Mouse (Mus musculus): ENCODE results near the gene Atp5b. TPM values are rescaled to one million over a fixed set of nuclear protein-coding genes. Genes with fewer than 3 reads are reported as not detected.

Atp5b gene
- polyA plus RNA-seq, 1 experiment from 2014 or later, result 2,318 TPM

GRCm38 (mm10) chr10:128096693-128097586, 13.9 kb downstream of the Atp5b start:
- Histone ChIP-seq H3K4me2 (ENCODE audit: low read length) (peak overlapping the region; percentile 62), H3K4me1 (ENCODE audit: control insufficient read depth, insufficient read depth, low read length) (peaks cover 21% of the 10 kb centered on the region), H3K27me3 (replicated peaks; ENCODE audit: control insufficient read depth, insufficient read depth, low read length) (no peaks in the 10 kb centered on the region), H3K36me3 (ENCODE audit: control insufficient read depth, insufficient read depth, low read length) (no peaks in the 10 kb centered on the region), H3K4me3 (ENCODE audit: low read depth, low read length) (peak overlapping the region; percentile 99), H3K9me3 (replicated peaks; ENCODE audit: control insufficient read depth, low read length) (no peaks in the 10 kb centered on the region), H3K27ac (ENCODE audit: low read depth, low read length) (peak overlapping the region; percentile 86), H3K9ac (ENCODE audit: low read length) (peak overlapping the region; percentile 93)
- peak; percentile 93 for DNase-seq (ENCODE audit: low spot score)
- peak; percentile 80 for ATAC-seq
- under 1% methylated on average over 72 of the region's 86 CpGs for WGBS

GRCm38 (mm10) chr10:128097587-128097971, 14.5 kb downstream of the Atp5b start:
- DNase-seq (ENCODE audit: low spot score), result peak; percentile 68
- H3K9me3 ChIP-seq (replicated peaks; ENCODE audit: control insufficient read depth, low read length), result no peaks in the 10 kb centered on the region
- peaks cover 18% of the 10 kb centered on the region for H3K4me1 ChIP-seq (ENCODE audit: control insufficient read depth, insufficient read depth, low read length)
- peak overlapping the region; percentile 86 for H3K27ac ChIP-seq (ENCODE audit: low read depth, low read length)
- H3K4me3 ChIP-seq (ENCODE audit: low read depth, low read length), result peak overlapping the region; percentile 99
- WGBS, result 1% methylated on average over 13 of the region's 13 CpGs
- peak overlapping the region; percentile 93 for H3K9ac ChIP-seq (ENCODE audit: low read length)
- no peaks in the 10 kb centered on the region for H3K36me3 ChIP-seq (ENCODE audit: control insufficient read depth, insufficient read depth, low read length)
- peak overlapping the region; percentile 62 for H3K4me2 ChIP-seq (ENCODE audit: low read length)
- ATAC-seq, result peak; percentile 7; the same call in 1 of the 2 replicates
- no peaks in the 10 kb centered on the region for H3K27me3 ChIP-seq (replicated peaks; ENCODE audit: control insufficient read depth, insufficient read depth, low read length)

- DNase-seq (ENCODE audit: low spot score), result no peak
Observed at GRCm38 (mm10) chr10:128110103-128110761, 27.2 kb downstream of the Atp5b start.

GRCm38 (mm10) chr10:128111227-128111626, 28.2 kb downstream of the Atp5b start:
- no peak for ATAC-seq
- no peaks in the 10 kb centered on the region for H3K4me1 ChIP-seq (ENCODE audit: control insufficient read depth, insufficient read depth, low read length)
- H3K4me3 ChIP-seq (ENCODE audit: low read depth, low read length), result no peak overlapping the region
- no peak overlapping the region for H3K4me2 ChIP-seq (ENCODE audit: low read length)
- no peaks in the 10 kb centered on the region for H3K9me3 ChIP-seq (replicated peaks; ENCODE audit: control insufficient read depth, low read length)
- H3K9ac ChIP-seq (ENCODE audit: low read length), result no peak overlapping the region
- H3K36me3 ChIP-seq (ENCODE audit: control insufficient read depth, insufficient read depth, low read length), result peaks cover 60% of the 10 kb centered on the region
- H3K27me3 ChIP-seq (replicated peaks; ENCODE audit: control insufficient read depth, insufficient read depth, low read length), result no peaks in the 10 kb centered on the region
- DNase-seq (ENCODE audit: low spot score), result no peak
- H3K27ac ChIP-seq (ENCODE audit: low read depth, low read length), result no peak overlapping the region

More at GRCm38 (mm10) chr10:128110103-128110761, 27.2 kb downstream of the Atp5b start:
- 93% methylated on average over 4 of the region's 4 CpGs for WGBS
- H3K9ac ChIP-seq (ENCODE audit: low read length), result no peak overlapping the region
- no peaks in the 10 kb centered on the region for H3K4me1 ChIP-seq (ENCODE audit: control insufficient read depth, insufficient read depth, low read length)
- H3K27ac ChIP-seq (ENCODE audit: low read depth, low read length), result no peak overlapping the region
- H3K27me3 ChIP-seq (replicated peaks; ENCODE audit: control insufficient read depth, insufficient read depth, low read length), result no peaks in the 10 kb centered on the region
- peaks cover 50% of the 10 kb centered on the region for H3K36me3 ChIP-seq (ENCODE audit: control insufficient read depth, insufficient read depth, low read length)
- no peak for ATAC-seq
- H3K9me3 ChIP-seq (replicated peaks; ENCODE audit: control insufficient read depth, low read length), result no peaks in the 10 kb centered on the region
- no peak overlapping the region for H3K4me3 ChIP-seq (ENCODE audit: low read depth, low read length)
- no peak overlapping the region for H3K4me2 ChIP-seq (ENCODE audit: low read length)

- Histone ChIP-seq H3K4me2 (ENCODE audit: low read length) (no peak overlapping the region), H3K9me3 (replicated peaks; ENCODE audit: control insufficient read depth, low read length) (no peaks in the 10 kb centered on the region), H3K9ac (ENCODE audit: low read length) (no peak overlapping the region), H3K4me1 (ENCODE audit: control insufficient read depth, insufficient read depth, low read length) (no peaks in the 10 kb centered on the region), H3K36me3 (ENCODE audit: control insufficient read depth, insufficient read depth, low read length) (peaks cover 95% of the 10 kb centered on the region), H3K4me3 (ENCODE audit: low read depth, low read length) (no peak overlapping the region), H3K27ac (ENCODE audit: low read depth, low read length) (no peak overlapping the region), H3K27me3 (replicated peaks; ENCODE audit: control insufficient read depth, insufficient read depth, low read length) (no peaks in the 10 kb centered on the region)
- WGBS, result 97% methylated on average over 7 of the region's 7 CpGs
- DNase-seq (ENCODE audit: low spot score) (no peak), ATAC-seq (no peak)
Observed at GRCm38 (mm10) chr10:128123833-128124232, 40.8 kb downstream of the Atp5b start.

- DNase-seq (ENCODE audit: low spot score) (no peak), ATAC-seq (no peak)
- WGBS, result 96% methylated on average over 9 of the region's 9 CpGs
- H3K27me3 ChIP-seq (replicated peaks; ENCODE audit: control insufficient read depth, insufficient read depth, low read length), result no peaks in the 10 kb centered on the region
- no peaks in the 10 kb centered on the region for H3K4me1 ChIP-seq (ENCODE audit: control insufficient read depth, insufficient read depth, low read length)
- no peaks in the 10 kb centered on the region for H3K9me3 ChIP-seq (replicated peaks; ENCODE audit: control insufficient read depth, low read length)
- no peak overlapping the region for H3K27ac ChIP-seq (ENCODE audit: low read depth, low read length)
- H3K4me3 ChIP-seq (ENCODE audit: low read depth, low read length), result no peak overlapping the region
- peaks cover 92% of the 10 kb centered on the region for H3K36me3 ChIP-seq (ENCODE audit: control insufficient read depth, insufficient read depth, low read length)
- H3K4me2 ChIP-seq (ENCODE audit: low read length), result no peak overlapping the region
- no peak overlapping the region for H3K9ac ChIP-seq (ENCODE audit: low read length)
Observed at GRCm38 (mm10) chr10:128124831-128125230, 41.8 kb downstream of the Atp5b start.

GRCm38 (mm10) chr10:128125951-128126350, 42.9 kb downstream of the Atp5b start:
- H3K4me2 ChIP-seq (ENCODE audit: low read length), result no peak overlapping the region
- WGBS, result 94% methylated on average over 14 of the region's 14 CpGs
- H3K9ac ChIP-seq (ENCODE audit: low read length), result no peak overlapping the region
- no peak overlapping the region for H3K27ac ChIP-seq (ENCODE audit: low read depth, low read length)
- no peak overlapping the region for H3K4me3 ChIP-seq (ENCODE audit: low read depth, low read length)
- ATAC-seq (no peak), DNase-seq (ENCODE audit: low spot score) (no peak)
- peaks cover 91% of the 10 kb centered on the region for H3K36me3 ChIP-seq (ENCODE audit: control insufficient read depth, insufficient read depth, low read length)
- H3K4me1 ChIP-seq (ENCODE audit: control insufficient read depth, insufficient read depth, low read length), result no peaks in the 10 kb centered on the region
- no peaks in the 10 kb centered on the region for H3K9me3 ChIP-seq (replicated peaks; ENCODE audit: control insufficient read depth, low read length)
- H3K27me3 ChIP-seq (replicated peaks; ENCODE audit: control insufficient read depth, insufficient read depth, low read length), result no peaks in the 10 kb centered on the region

- Histone ChIP-seq H3K27ac (ENCODE audit: low read depth, low read length) (no peak overlapping the region), H3K9me3 (replicated peaks; ENCODE audit: control insufficient read depth, low read length) (no peaks in the 10 kb centered on the region), H3K4me3 (ENCODE audit: low read depth, low read length) (no peak overlapping the region), H3K4me2 (ENCODE audit: low read length) (no peak overlapping the region), H3K9ac (ENCODE audit: low read length) (no peak overlapping the region), H3K4me1 (ENCODE audit: control insufficient read depth, insufficient read depth, low read length) (no peaks in the 10 kb centered on the region), H3K36me3 (ENCODE audit: control insufficient read depth, insufficient read depth, low read length) (peaks cover 80% of the 10 kb centered on the region), H3K27me3 (replicated peaks; ENCODE audit: control insufficient read depth, insufficient read depth, low read length) (no peaks in the 10 kb centered on the region)
- no peak for DNase-seq (ENCODE audit: low spot score)
- 70% methylated on average over 5 of the region's 5 CpGs for WGBS
- ATAC-seq, result no peak
Observed at GRCm38 (mm10) chr10:128127497-128127896, 44.4 kb downstream of the Atp5b start.

- Histone ChIP-seq H3K4me3 (ENCODE audit: low read depth, low read length) (no peak overlapping the region), H3K9me3 (replicated peaks; ENCODE audit: control insufficient read depth, low read length) (no peaks in the 10 kb centered on the region), H3K36me3 (ENCODE audit: control insufficient read depth, insufficient read depth, low read length) (peaks cover 76% of the 10 kb centered on the region), H3K4me2 (ENCODE audit: low read length) (no peak overlapping the region), H3K27ac (ENCODE audit: low read depth, low read length) (no peak overlapping the region), H3K9ac (ENCODE audit: low read length) (no peak overlapping the region), H3K4me1 (ENCODE audit: control insufficient read depth, insufficient read depth, low read length) (no peaks in the 10 kb centered on the region), H3K27me3 (replicated peaks; ENCODE audit: control insufficient read depth, insufficient read depth, low read length) (no peaks in the 10 kb centered on the region)
- 88% methylated on average over 8 of the region's 8 CpGs for WGBS
- DNase-seq (ENCODE audit: low spot score), result no peak
- ATAC-seq, result no peak
Observed at GRCm38 (mm10) chr10:128128143-128128542, 45.1 kb downstream of the Atp5b start.

Data from forebrain, embryonic 14.5 days (tissue).